ENCODE assay signal across 8 mouse cellular contexts in the genomic region with DNA sequence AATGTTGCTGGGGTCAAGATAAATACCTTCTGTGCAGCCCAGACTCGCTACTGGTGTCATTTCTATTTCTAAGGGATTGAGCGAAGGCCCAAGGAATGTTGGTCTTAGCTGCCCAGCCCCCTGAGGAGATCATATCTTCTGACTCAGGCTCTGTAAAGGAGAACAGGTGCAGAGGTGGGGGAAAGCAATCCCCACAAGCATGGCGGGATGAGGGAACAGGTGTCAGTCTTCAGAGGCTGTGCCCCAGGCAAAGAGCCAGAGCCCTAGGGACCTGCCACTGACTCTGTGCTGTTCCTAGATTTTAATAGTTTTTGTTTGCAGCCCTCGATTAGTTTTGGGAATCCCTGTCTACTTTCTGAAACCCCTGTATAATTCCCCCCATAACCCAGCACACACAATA. TPM values are rescaled to one million over a fixed set of nuclear protein-coding genes. Genes with fewer than 3 reads are reported as not detected.
DNase-seq lines count a peak whose midpoint lies in the region; ATAC-seq and TF ChIP-seq lines count a peak whose summit lies in the region.

No protein-coding gene starts in this region.

- WGBS in limb, embryonic 14.5 days, result 55% methylated on average over 4 of the region's 4 CpGs
- 74% methylated on average over 4 of the region's 4 CpGs for WGBS in stomach, embryonic 16.5 days

- no peak overlapping the region for H3K9ac ChIP-seq in limb, embryonic 14.5 days (ENCODE audit: low read depth, low read length, severe bottlenecking)
- H3K9ac ChIP-seq in stomach, embryonic 16.5 days (ENCODE audit: low read length), result 0 out of 2 replicates have a peak overlapping the region, but pooled peaks have one; percentile 50

- no peak for TF ChIP-seq POLR2A in limb, embryonic 14.5 days (IDR thresholded peaks at IDR 0.05; ENCODE audit: borderline replicate concordance, extremely low read depth, insufficient read depth, insufficient read length)

- peaks cover 54% of the 10 kb centered on the region for H3K4me1 ChIP-seq in megakaryocyte, embryonic 14.5 days
- H3K4me1 ChIP-seq in limb, embryonic 14.5 days (ENCODE audit: control insufficient read depth, insufficient read depth, low read length), result peaks cover 9% of the 10 kb centered on the region
- peaks cover 18% of the 10 kb centered on the region for H3K4me1 ChIP-seq in stomach, embryonic 16.5 days (ENCODE audit: control insufficient read depth, insufficient read depth, low read length)

- peaks cover 17% of the 10 kb centered on the region for H3K27me3 ChIP-seq in megakaryocyte, embryonic 14.5 days (replicated peaks)
- no peaks in the 10 kb centered on the region for H3K27me3 ChIP-seq in limb, embryonic 14.5 days (ENCODE audit: control insufficient read depth, insufficient read depth, low read length)
- no peaks in the 10 kb centered on the region for H3K27me3 ChIP-seq in stomach, embryonic 16.5 days (ENCODE audit: control insufficient read depth, insufficient read depth, low read length)

- DNase-seq in cerebellum, adult 11-12 months, result peak; percentile 45
- no peak for DNase-seq in cerebellum, postnatal 14 days
- DNase-seq in limb, embryonic 14.5 days (ENCODE audit: low spot score), result no peak
- no peak for DNase-seq in urinary bladder, postnatal 4 days (ENCODE audit: low spot score in 2 of 2)
- no peak for DNase-seq in lung, postnatal 10 days

- H3K4me3 ChIP-seq in megakaryocyte, embryonic 14.5 days (replicated peaks), result peak overlapping the region; percentile 96
- H3K4me3 ChIP-seq in limb, embryonic 14.5 days (replicated peaks; ENCODE audit: low read length), result no peak overlapping the region
- no peak overlapping the region for H3K4me3 ChIP-seq in stomach, embryonic 16.5 days (replicated peaks; ENCODE audit: low read length)

- H3K9me3 ChIP-seq in megakaryocyte, embryonic 14.5 days, result peaks cover 9% of the 10 kb centered on the region
- no peaks in the 10 kb centered on the region for H3K9me3 ChIP-seq in limb, embryonic 14.5 days (ENCODE audit: control insufficient read depth, low read length)
- H3K9me3 ChIP-seq in stomach, embryonic 16.5 days (replicated peaks; ENCODE audit: control insufficient read depth, low read length), result no peaks in the 10 kb centered on the region

- H3K27ac ChIP-seq in limb, embryonic 14.5 days (replicated peaks; ENCODE audit: low read depth, low read length), result no peak overlapping the region; the same call in 1 of the 2 replicates
- H3K27ac ChIP-seq in stomach, embryonic 16.5 days (ENCODE audit: low read length), result peak overlapping the region; percentile 76; the same call in 1 of the 2 replicates

- ATAC-seq in megakaryocyte, adult 5-6 weeks (ENCODE audit: poor library complexity, severe bottlenecking), result no peak
- peak; percentile 38 for ATAC-seq in limb, embryonic 14.5 days (ENCODE audit: low FRiP score, low read depth)
- no peak for ATAC-seq in stomach, embryonic 16.5 days (ENCODE audit: insufficient read depth, low FRiP score)

- H3K36me3 ChIP-seq in megakaryocyte, embryonic 14.5 days (replicated peaks; ENCODE audit: low read length), result peaks cover 26% of the 10 kb centered on the region
- no peaks in the 10 kb centered on the region for H3K36me3 ChIP-seq in limb, embryonic 14.5 days (ENCODE audit: control insufficient read depth, insufficient read depth, low read length)
- H3K36me3 ChIP-seq in stomach, embryonic 16.5 days (ENCODE audit: control insufficient read depth, insufficient read depth, low read length), result no peaks in the 10 kb centered on the region

- H3K4me2 ChIP-seq in limb, embryonic 14.5 days (replicated peaks; ENCODE audit: low read depth, low read length, severe bottlenecking), result peak overlapping the region; percentile 66
- H3K4me2 ChIP-seq in stomach, embryonic 16.5 days (ENCODE audit: low read depth, low read length), result no peak overlapping the region

RNA-seq across cellular contexts. Expression of a gene that starts 0.7 kb away (rescaled TPM):
- polyA plus RNA-seq in megakaryocyte, embryonic 14.5 days (2012; ENCODE audit: insufficient read depth, low replicate concordance), result 34.9 and 143 TPM in 2 replicates
- total RNA-seq in megakaryocyte, adult 5-6 weeks (2015), result 67.6 and 71.7 TPM in 2 replicates
- 43.3 and 55.5 TPM in 2 replicates for total RNA-seq in megakaryocyte, adult 5-6 weeks (2017)
- polyA plus RNA-seq in limb, embryonic 14.5 days (2012; rRNA removed), result 47.4 and 48.1 TPM in 2 replicates
- 100 and 112 TPM in 2 replicates for polyA plus RNA-seq in limb, embryonic 14.5 days (2014; fragmentation: Nextera tagmentation; extraction: Ambion mirVana)
- 73.4 and 81.3 TPM in 2 replicates for polyA plus RNA-seq in stomach, embryonic 16.5 days (2015; fragmentation: Nextera tagmentation; extraction: Ambion mirVana)

RNA-seq across cellular contexts. Expression of a gene that starts 52.5 kb away (rescaled TPM):
- 0.08 TPM in 1 of 2 replicates, not detected in the other for polyA plus RNA-seq in megakaryocyte, embryonic 14.5 days (2012; ENCODE audit: insufficient read depth, low replicate concordance)
- total RNA-seq in megakaryocyte, adult 5-6 weeks (2015), result 0.04 TPM in 1 of 2 replicates, not detected in the other
- total RNA-seq in megakaryocyte, adult 5-6 weeks (2017), result 0.04 TPM in 1 of 2 replicates, not detected in the other
- polyA plus RNA-seq in limb, embryonic 14.5 days (2012; rRNA removed), result 4.6 and 5.1 TPM in 2 replicates
- 2.7 and 3.6 TPM in 2 replicates for polyA plus RNA-seq in limb, embryonic 14.5 days (2014; fragmentation: Nextera tagmentation; extraction: Ambion mirVana)
- polyA plus RNA-seq in stomach, embryonic 16.5 days (2015; fragmentation: Nextera tagmentation; extraction: Ambion mirVana), result 8.5 and 9.2 TPM in 2 replicates
